Mouse (Mus musculus) lung, embryonic 16.5 days (tissue): ENCODE results near the gene Katnal1. TPM values are rescaled to one million over a fixed set of nuclear protein-coding genes. Genes with fewer than 3 reads are reported as not detected.

Experiments used
- ATAC-seq: fragments of 200-750 bp; cut with Nextera tagmentation; 2 replicates; pipeline ENCODE4 v1.8.0; 2017; ENCODE audit warnings: low read depth, mild to moderate bottlenecking, moderate library complexity
- H3K27ac ChIP-seq: fragments of 300-500 bp; sonication (generic); 2 replicates; pipeline ENCODE4 v1.5.1; 2014; ENCODE audit warnings: mild to moderate bottlenecking, control low read depth, low read length
- H3K27me3 ChIP-seq: fragments of 300-500 bp; sonication (generic); 2 replicates; pipeline ENCODE4 v1.6.1; 2014; ENCODE audit warnings: low read depth, low read length, mixed read lengths; ENCODE audit not compliant: control insufficient read depth, insufficient read depth
- H3K36me3 ChIP-seq: fragments of 300-500 bp; sonication (generic); 2 replicates; pipeline ENCODE4 v1.6.1; 2014; ENCODE audit warnings: low read length; ENCODE audit not compliant: control insufficient read depth, insufficient read depth
- H3K4me1 ChIP-seq: fragments of 300-500 bp; sonication (generic); replicated peaks from 2 replicates; pipeline ENCODE4 v1.6.1; 2014; ENCODE audit warnings: low read length, mixed read lengths; ENCODE audit not compliant: control insufficient read depth, insufficient read depth
- H3K4me2 ChIP-seq: fragments of 300-500 bp; sonication (generic); 2 replicates; pipeline ENCODE4 v1.6.1; 2014; ENCODE audit warnings: low read depth, low read length, control low read depth
- H3K4me3 ChIP-seq: fragments of 300-500 bp; sonication (generic); 2 replicates; pipeline ENCODE4 v1.5.1; 2014; ENCODE audit warnings: mild to moderate bottlenecking, low read length, control low read depth
- H3K9ac ChIP-seq: fragments of 300-500 bp; sonication (generic); 2 replicates; pipeline ENCODE4 v1.6.1; 2014; ENCODE audit warnings: low read length, control low read depth
- H3K9me3 ChIP-seq: fragments of 300-500 bp; sonication (generic); 2 replicates; pipeline ENCODE4 v1.6.1; 2016; ENCODE audit warnings: low read length; ENCODE audit not compliant: control insufficient read depth
- WGBS: fragments of 180-500 bp; shearing (Covaris S2); extraction: QIAGEN DNeasy Blood & Tissue Kit; methylation state at CpG from one replicate; pipeline ENCODE4 v1.1.7; 2014; 5-methylcytosine and 5-hydroxymethylcytosine counted together
- polyA plus RNA-seq: library from polyadenylated mRNA; unstranded; fragments of >200 nt; fragmentation: Nextera tagmentation; extraction: Ambion mirVana; gene quantifications from 2 replicates; pipeline ENCODE4 v1.2.1, GENCODE M21; 2015

The Katnal1 gene
- polyA plus RNA-seq, 1 experiment from 2014 or later = 11.7 TPM

- no peak overlapping the region for H3K4me3 ChIP-seq
- no peak overlapping the region for H3K27ac ChIP-seq
- no peaks in the 10 kb centered on the region for H3K27me3 ChIP-seq
- ATAC-seq = peak; percentile 27; the same call in 1 of the 2 replicates
- H3K4me1 ChIP-seq = peaks cover 13% of the 10 kb centered on the region
- WGBS = 62% methylated on average over 17 of the region's 17 CpGs
- no peak overlapping the region for H3K4me2 ChIP-seq
- H3K9me3 ChIP-seq = no peaks in the 10 kb centered on the region
- no peak overlapping the region for H3K9ac ChIP-seq
- H3K36me3 ChIP-seq = peaks cover 11% of the 10 kb centered on the region
Measured at GRCm38 (mm10) chr5:148908191-148909056, 20.7 kb downstream of the Katnal1 start.

- H3K4me2 ChIP-seq = no peak overlapping the region
- no peak overlapping the region for H3K27ac ChIP-seq
- peaks cover 6% of the 10 kb centered on the region for H3K36me3 ChIP-seq
- ATAC-seq = no peak
- no peaks in the 10 kb centered on the region for H3K9me3 ChIP-seq
- 80% methylated on average over 4 of the region's 4 CpGs for WGBS
- H3K4me1 ChIP-seq = peaks cover 10% of the 10 kb centered on the region
- H3K9ac ChIP-seq = no peak overlapping the region
- no peak overlapping the region for H3K4me3 ChIP-seq
- H3K27me3 ChIP-seq = no peaks in the 10 kb centered on the region
Measured at GRCm38 (mm10) chr5:148906305-148906704, 22.8 kb downstream of the Katnal1 start.

- H3K9me3 ChIP-seq = no peaks in the 10 kb centered on the region
- peaks cover 10% of the 10 kb centered on the region for H3K4me1 ChIP-seq
- H3K27ac ChIP-seq = no peak overlapping the region
- no peak overlapping the region for H3K9ac ChIP-seq
- H3K36me3 ChIP-seq = peaks cover 7% of the 10 kb centered on the region
- H3K4me3 ChIP-seq = no peak overlapping the region
- WGBS = 53% methylated on average over 6 of the region's 6 CpGs
- no peaks in the 10 kb centered on the region for H3K27me3 ChIP-seq
- peak; percentile 27; the same call in 1 of the 2 replicates for ATAC-seq
- no peak overlapping the region for H3K4me2 ChIP-seq
Measured at GRCm38 (mm10) chr5:148904846-148905245, 24.3 kb downstream of the Katnal1 start.

GRCm38 (mm10) chr5:148899361-148899760, 29.8 kb downstream of the Katnal1 start:
- Histone ChIP-seq H3K36me3 (peaks cover 7% of the 10 kb centered on the region), H3K27ac (no peak overlapping the region), H3K4me2 (no peak overlapping the region), H3K27me3 (no peaks in the 10 kb centered on the region), H3K9ac (no peak overlapping the region), H3K4me3 (no peak overlapping the region), H3K4me1 (no peaks in the 10 kb centered on the region), H3K9me3 (no peaks in the 10 kb centered on the region)
- ATAC-seq = no peak
- WGBS = 86% methylated on average over 7 of the region's 7 CpGs

- H3K9ac ChIP-seq = no peak overlapping the region
- H3K4me1 ChIP-seq = no peaks in the 10 kb centered on the region
- H3K36me3 ChIP-seq = peaks cover 10% of the 10 kb centered on the region
- H3K4me3 ChIP-seq = no peak overlapping the region
- no peaks in the 10 kb centered on the region for H3K27me3 ChIP-seq
- no peaks in the 10 kb centered on the region for H3K9me3 ChIP-seq
- no peak overlapping the region for H3K4me2 ChIP-seq
- H3K27ac ChIP-seq = 0 out of 2 replicates have a peak overlapping the region, but pooled peaks have one; percentile 18
- WGBS = 48% methylated on average over 12 of the region's 12 CpGs
- ATAC-seq = peak; percentile 83
Measured at GRCm38 (mm10) chr5:148897941-148898417, 31.1 kb downstream of the Katnal1 start.

GRCm38 (mm10) chr5:148897069-148897702, 31.9 kb downstream of the Katnal1 start:
- H3K4me3 ChIP-seq = no peak overlapping the region
- no peak overlapping the region for H3K4me2 ChIP-seq
- no peak overlapping the region for H3K27ac ChIP-seq
- H3K4me1 ChIP-seq = no peaks in the 10 kb centered on the region
- 0 out of 2 replicates have a peak, but pooled peaks have one; percentile 23 for ATAC-seq
- H3K9ac ChIP-seq = no peak overlapping the region
- no peaks in the 10 kb centered on the region for H3K9me3 ChIP-seq
- H3K36me3 ChIP-seq = peaks cover 16% of the 10 kb centered on the region
- H3K27me3 ChIP-seq = no peaks in the 10 kb centered on the region
- WGBS = 60% methylated on average over 14 of the region's 14 CpGs

GRCm38 (mm10) chr5:148896515-148896914, 32.6 kb downstream of the Katnal1 start:
- H3K36me3 ChIP-seq = peaks cover 17% of the 10 kb centered on the region
- WGBS = 74% methylated on average over 10 of the region's 10 CpGs
- H3K4me2 ChIP-seq = no peak overlapping the region
- ATAC-seq = no peak
- H3K27ac ChIP-seq = no peak overlapping the region
- no peak overlapping the region for H3K4me3 ChIP-seq
- no peaks in the 10 kb centered on the region for H3K9me3 ChIP-seq
- H3K27me3 ChIP-seq = no peaks in the 10 kb centered on the region
- H3K4me1 ChIP-seq = no peaks in the 10 kb centered on the region
- H3K9ac ChIP-seq = no peak overlapping the region

- H3K9me3 ChIP-seq = no peaks in the 10 kb centered on the region
- no peaks in the 10 kb centered on the region for H3K4me1 ChIP-seq
- H3K4me2 ChIP-seq = no peak overlapping the region
- H3K27ac ChIP-seq = no peak overlapping the region
- H3K27me3 ChIP-seq = no peaks in the 10 kb centered on the region
- H3K36me3 ChIP-seq = peaks cover 15% of the 10 kb centered on the region
- H3K9ac ChIP-seq = no peak overlapping the region
- ATAC-seq = no peak
- H3K4me3 ChIP-seq = no peak overlapping the region
- WGBS = 84% methylated on average over 7 of the region's 7 CpGs
Measured at GRCm38 (mm10) chr5:148895833-148896232, 33.3 kb downstream of the Katnal1 start.

GRCm38 (mm10) chr5:148895034-148895433, 34.1 kb downstream of the Katnal1 start:
- Histone ChIP-seq H3K36me3 (peaks cover 19% of the 10 kb centered on the region), H3K27me3 (no peaks in the 10 kb centered on the region), H3K9ac (no peak overlapping the region), H3K4me3 (no peak overlapping the region), H3K4me1 (no peaks in the 10 kb centered on the region), H3K4me2 (no peak overlapping the region), H3K9me3 (0 out of 2 replicates have a peak, but pooled peaks cover 1% of the 10 kb centered on the region), H3K27ac (no peak overlapping the region)
- no peak for ATAC-seq
- WGBS = 58% methylated on average over 5 of the region's 5 CpGs
